Mouse (Mus musculus): ENCODE measurements at regions not wholly inside any gene's neighbourhood (a gene's known extent, or its start where the extent isn't known, plus 50 kb on each side); places are given as distances from the start of the nearest gene placed in this dataset.

- H3K4me1 ChIP-seq (ENCODE audit: control insufficient read depth, insufficient read depth, low read length) = no peaks in the 10 kb centered on the region
- peak overlapping the region; percentile 8; the same call in 1 of the 2 replicates for H3K27ac ChIP-seq (ENCODE audit: low read depth, low read length)
- WGBS = 25% methylated on average over 8 of the region's 8 CpGs
- H3K4me2 ChIP-seq (replicated peaks; ENCODE audit: low read depth, low read length) = no peak overlapping the region
- H3K9ac ChIP-seq (ENCODE audit: low read depth, low read length) = no peak overlapping the region
- no peaks in the 10 kb centered on the region for H3K36me3 ChIP-seq (ENCODE audit: control insufficient read depth, insufficient read depth, low read length)
- H3K27me3 ChIP-seq (ENCODE audit: control insufficient read depth, insufficient read depth, low read length) = no peaks in the 10 kb centered on the region
- H3K4me3 ChIP-seq (ENCODE audit: low read length) = no peak overlapping the region
- H3K9me3 ChIP-seq (ENCODE audit: control insufficient read depth, low read length) = no peaks in the 10 kb centered on the region; the same call in 1 of the 2 replicates
- ATAC-seq (ENCODE audit: low FRiP score, low TSS enrichment) = peak; percentile 68; the same call in 1 of the 2 replicates
Observed at GRCm38 (mm10) chr11:114229763-114230162, 162.9 kb upstream of the Sdk2 start.

- H3K9ac ChIP-seq (ENCODE audit: low read depth, low read length) = no peak overlapping the region
- peak overlapping the region; percentile 8; the same call in 1 of the 2 replicates for H3K27ac ChIP-seq (ENCODE audit: low read depth, low read length)
Observed at GRCm38 (mm10) chr11:114229196-114229595, 162.3 kb upstream of the Sdk2 start.

GRCm38 (mm10) chr11:114226553-114226952 is 159.7 kb upstream of the Sdk2 start:
- no peaks in the 10 kb centered on the region for H3K27me3 ChIP-seq (ENCODE audit: control insufficient read depth, insufficient read depth, low read length)
- 87% methylated on average over 13 of the region's 13 CpGs for WGBS

More at GRCm38 (mm10) chr11:114229196-114229595, 162.3 kb upstream of the Sdk2 start:
- Histone ChIP-seq H3K9me3 (ENCODE audit: control insufficient read depth, low read length) (no peaks in the 10 kb centered on the region; the same call in 1 of the 2 replicates), H3K36me3 (ENCODE audit: control insufficient read depth, insufficient read depth, low read length) (no peaks in the 10 kb centered on the region), H3K4me1 (ENCODE audit: control insufficient read depth, insufficient read depth, low read length) (no peaks in the 10 kb centered on the region), H3K4me3 (ENCODE audit: low read length) (no peak overlapping the region), H3K27me3 (ENCODE audit: control insufficient read depth, insufficient read depth, low read length) (no peaks in the 10 kb centered on the region), H3K4me2 (replicated peaks; ENCODE audit: low read depth, low read length) (no peak overlapping the region)
- 87% methylated on average over 6 of the region's 6 CpGs for WGBS
- 0 out of 2 replicates have a peak, but pooled peaks have one; percentile 18 for ATAC-seq (ENCODE audit: low FRiP score, low TSS enrichment)

GRCm38 (mm10) chr11:114224706-114225105 is 157.9 kb upstream of the Sdk2 start:
- 90% methylated on average over 2 of the region's 2 CpGs for WGBS
- Histone ChIP-seq H3K27ac (ENCODE audit: low read depth, low read length) (no peak overlapping the region), H3K36me3 (ENCODE audit: control insufficient read depth, insufficient read depth, low read length) (no peaks in the 10 kb centered on the region)

More at GRCm38 (mm10) chr11:114226553-114226952, 159.7 kb upstream of the Sdk2 start:
- H3K4me3 ChIP-seq (ENCODE audit: low read length) = no peak overlapping the region
- ATAC-seq (ENCODE audit: low FRiP score, low TSS enrichment) = no peak
- no peak overlapping the region for H3K27ac ChIP-seq (ENCODE audit: low read depth, low read length)
- H3K4me2 ChIP-seq (replicated peaks; ENCODE audit: low read depth, low read length) = no peak overlapping the region
- H3K4me1 ChIP-seq (ENCODE audit: control insufficient read depth, insufficient read depth, low read length) = no peaks in the 10 kb centered on the region
- H3K9me3 ChIP-seq (ENCODE audit: control insufficient read depth, low read length) = peaks cover 4% of the 10 kb centered on the region; the same call in 1 of the 2 replicates
- no peaks in the 10 kb centered on the region for H3K36me3 ChIP-seq (ENCODE audit: control insufficient read depth, insufficient read depth, low read length)
- H3K9ac ChIP-seq (ENCODE audit: low read depth, low read length) = no peak overlapping the region

GRCm38 (mm10) chr11:114223061-114223460 is 156.2 kb upstream of the Sdk2 start:
- WGBS = 88% methylated on average over 3 of the region's 3 CpGs

More at GRCm38 (mm10) chr11:114224706-114225105, 157.9 kb upstream of the Sdk2 start:
- no peak overlapping the region for H3K9ac ChIP-seq (ENCODE audit: low read depth, low read length)
- ATAC-seq (ENCODE audit: low FRiP score, low TSS enrichment) = no peak
- no peaks in the 10 kb centered on the region for H3K27me3 ChIP-seq (ENCODE audit: control insufficient read depth, insufficient read depth, low read length)
- no peak overlapping the region for H3K4me2 ChIP-seq (replicated peaks; ENCODE audit: low read depth, low read length)
- no peak overlapping the region for H3K4me3 ChIP-seq (ENCODE audit: low read length)
- peaks cover 4% of the 10 kb centered on the region; the same call in 1 of the 2 replicates for H3K9me3 ChIP-seq (ENCODE audit: control insufficient read depth, low read length)
- no peaks in the 10 kb centered on the region for H3K4me1 ChIP-seq (ENCODE audit: control insufficient read depth, insufficient read depth, low read length)

GRCm38 (mm10) chr11:114220466-114220865 is 153.6 kb upstream of the Sdk2 start:
- ATAC-seq (ENCODE audit: low FRiP score, low TSS enrichment) = no peak
- Histone ChIP-seq H3K27ac (ENCODE audit: low read depth, low read length) (no peak overlapping the region), H3K36me3 (ENCODE audit: control insufficient read depth, insufficient read depth, low read length) (no peaks in the 10 kb centered on the region), H3K4me1 (ENCODE audit: control insufficient read depth, insufficient read depth, low read length) (peaks cover 19% of the 10 kb centered on the region), H3K4me2 (replicated peaks; ENCODE audit: low read depth, low read length) (no peak overlapping the region), H3K27me3 (ENCODE audit: control insufficient read depth, insufficient read depth, low read length) (peaks cover 3% of the 10 kb centered on the region), H3K9ac (ENCODE audit: low read depth, low read length) (no peak overlapping the region), H3K9me3 (ENCODE audit: control insufficient read depth, low read length) (peaks cover 4% of the 10 kb centered on the region; the same call in 1 of the 2 replicates), H3K4me3 (ENCODE audit: low read length) (no peak overlapping the region)
- 87% methylated on average over 2 of the region's 2 CpGs for WGBS

More at GRCm38 (mm10) chr11:114223061-114223460, 156.2 kb upstream of the Sdk2 start:
- H3K27ac ChIP-seq (ENCODE audit: low read depth, low read length) = no peak overlapping the region
- H3K4me2 ChIP-seq (replicated peaks; ENCODE audit: low read depth, low read length) = no peak overlapping the region
- no peak overlapping the region for H3K9ac ChIP-seq (ENCODE audit: low read depth, low read length)
- no peaks in the 10 kb centered on the region for H3K36me3 ChIP-seq (ENCODE audit: control insufficient read depth, insufficient read depth, low read length)
- H3K9me3 ChIP-seq (ENCODE audit: control insufficient read depth, low read length) = peaks cover 4% of the 10 kb centered on the region; the same call in 1 of the 2 replicates
- H3K4me3 ChIP-seq (ENCODE audit: low read length) = no peak overlapping the region
- no peak for ATAC-seq (ENCODE audit: low FRiP score, low TSS enrichment)
- H3K4me1 ChIP-seq (ENCODE audit: control insufficient read depth, insufficient read depth, low read length) = peaks cover 5% of the 10 kb centered on the region
- H3K27me3 ChIP-seq (ENCODE audit: control insufficient read depth, insufficient read depth, low read length) = no peaks in the 10 kb centered on the region

- no peaks in the 10 kb centered on the region for H3K36me3 ChIP-seq (ENCODE audit: control insufficient read depth, insufficient read depth, low read length)
- H3K9me3 ChIP-seq (ENCODE audit: control insufficient read depth, low read length) = peaks cover 4% of the 10 kb centered on the region; the same call in 1 of the 2 replicates
- no peak overlapping the region for H3K9ac ChIP-seq (ENCODE audit: low read depth, low read length)
- peaks cover 7% of the 10 kb centered on the region for H3K27me3 ChIP-seq (ENCODE audit: control insufficient read depth, insufficient read depth, low read length)
- 33% methylated on average over 9 of the region's 9 CpGs for WGBS
- H3K27ac ChIP-seq (ENCODE audit: low read depth, low read length) = no peak overlapping the region
- no peak overlapping the region for H3K4me3 ChIP-seq (ENCODE audit: low read length)
- ATAC-seq (ENCODE audit: low FRiP score, low TSS enrichment) = no peak
- no peak overlapping the region for H3K4me2 ChIP-seq (replicated peaks; ENCODE audit: low read depth, low read length)
- H3K4me1 ChIP-seq (ENCODE audit: control insufficient read depth, insufficient read depth, low read length) = peaks cover 19% of the 10 kb centered on the region
Observed at GRCm38 (mm10) chr11:114218732-114219506, 152.1 kb upstream of the Sdk2 start.

GRCm38 (mm10) chr11:114217245-114217757 is 150.5 kb upstream of the Sdk2 start:
- Histone ChIP-seq H3K4me2 (replicated peaks; ENCODE audit: low read depth, low read length) (peak overlapping the region; percentile 39), H3K4me3 (ENCODE audit: low read length) (peak overlapping the region; percentile 24), H3K9ac (ENCODE audit: low read depth, low read length) (no peak overlapping the region), H3K4me1 (ENCODE audit: control insufficient read depth, insufficient read depth, low read length) (peaks cover 19% of the 10 kb centered on the region), H3K27ac (ENCODE audit: low read depth, low read length) (no peak overlapping the region), H3K36me3 (ENCODE audit: control insufficient read depth, insufficient read depth, low read length) (no peaks in the 10 kb centered on the region), H3K27me3 (ENCODE audit: control insufficient read depth, insufficient read depth, low read length) (peaks cover 7% of the 10 kb centered on the region), H3K9me3 (ENCODE audit: control insufficient read depth, low read length) (peaks cover under 1% of the 10 kb centered on the region; the same call in 1 of the 2 replicates)
- WGBS = 1% methylated on average over 15 of the region's 15 CpGs
- no peak for ATAC-seq (ENCODE audit: low FRiP score, low TSS enrichment)

- Histone ChIP-seq H3K4me1 (ENCODE audit: control insufficient read depth, insufficient read depth, low read length) (peaks cover 19% of the 10 kb centered on the region), H3K4me2 (replicated peaks; ENCODE audit: low read depth, low read length) (peak overlapping the region; percentile 25; the same call in 1 of the 2 replicates), H3K27ac (ENCODE audit: low read depth, low read length) (no peak overlapping the region), H3K9ac (ENCODE audit: low read depth, low read length) (no peak overlapping the region), H3K36me3 (ENCODE audit: control insufficient read depth, insufficient read depth, low read length) (no peaks in the 10 kb centered on the region), H3K27me3 (ENCODE audit: control insufficient read depth, insufficient read depth, low read length) (peaks cover 7% of the 10 kb centered on the region), H3K4me3 (ENCODE audit: low read length) (no peak overlapping the region), H3K9me3 (ENCODE audit: control insufficient read depth, low read length) (no peaks in the 10 kb centered on the region)
- ATAC-seq (ENCODE audit: low FRiP score, low TSS enrichment) = peak; percentile 59; the same call in 1 of the 2 replicates
- WGBS = 9% methylated on average over 7 of the region's 7 CpGs
Observed at GRCm38 (mm10) chr11:114216493-114216892, 149.6 kb upstream of the Sdk2 start.

Measured in kidney, embryonic 14.5 days (tissue).